Mouse (Mus musculus) stomach, embryonic 14.5 days (tissue): Measurements from ENCODE around the gene Rnf166. TPM values are rescaled to one million over a fixed set of nuclear protein-coding genes. Genes with fewer than 3 reads are reported as not detected.

Experiments
- ATAC-seq: fragments of 200-750 bp; cut with Nextera tagmentation; 2 replicates; pipeline ENCODE4 v1.8.0; 2017; ENCODE audit warnings: low read depth, moderate TSS enrichment; ENCODE audit not compliant: insufficient number of reproducible peaks, insufficient read depth, low FRiP score
- H3K27ac ChIP-seq: fragments of 300-500 bp; sonication (generic); 2 replicates; pipeline ENCODE4 v1.5.1; 2014; ENCODE audit warnings: mild to moderate bottlenecking, low read length, moderate library complexity, mixed read lengths
- H3K27me3 ChIP-seq: fragments of 300-500 bp; sonication (generic); 2 replicates; pipeline ENCODE4 v1.6.1; 2014; ENCODE audit warnings: low read length, control low read depth, mixed read lengths; ENCODE audit not compliant: control insufficient read depth, insufficient read depth
- H3K36me3 ChIP-seq: fragments of 300-500 bp; sonication (generic); 2 replicates; pipeline ENCODE4 v1.6.1; 2014; ENCODE audit warnings: mild to moderate bottlenecking, control low read depth, low read length, moderate library complexity, mixed read lengths; ENCODE audit not compliant: control insufficient read depth, insufficient read depth
- H3K4me1 ChIP-seq: fragments of 300-500 bp; sonication (generic); 2 replicates; pipeline ENCODE4 v1.6.1; 2014; ENCODE audit warnings: low read length, control low read depth, mixed read lengths; ENCODE audit not compliant: control insufficient read depth, insufficient read depth
- H3K4me2 ChIP-seq: fragments of 300-500 bp; sonication (generic); replicated peaks from 2 replicates; pipeline ENCODE4 v1.6.1; 2014; ENCODE audit warnings: low read depth, low read length, control low read depth
- H3K4me3 ChIP-seq: fragments of 300-500 bp; sonication (generic); 2 replicates; pipeline ENCODE4 v1.5.1; 2014; ENCODE audit warnings: low read depth, low read length, control low read depth
- H3K9ac ChIP-seq: fragments of 300-500 bp; sonication (generic); replicated peaks from 2 replicates; pipeline ENCODE4 v1.6.1; 2014; ENCODE audit warnings: low read depth, mild to moderate bottlenecking, control low read depth, low read length, moderate library complexity, mixed read lengths
- H3K9me3 ChIP-seq: fragments of 300-500 bp; sonication (generic); 2 replicates; pipeline ENCODE4 v1.6.1; 2016; ENCODE audit warnings: low read depth, low read length, control low read depth; ENCODE audit not compliant: control insufficient read depth
- whole genome bisulfite sequencing: fragments of 180-500 bp; shearing (Covaris S2); extraction: QIAGEN DNeasy Blood & Tissue Kit; methylation state at CpG from one replicate; pipeline ENCODE4 v1.1.7; 2014; 5-methylcytosine and 5-hydroxymethylcytosine counted together
- microRNA-seq: library from miRNA; unstranded; fragments of <30 nt; microRNA quantifications from one replicate; pipeline ENCODE4, GENCODE M21; 2016
- polyA plus RNA-seq: library from polyadenylated mRNA; unstranded; fragments of >200 nt; fragmentation: Nextera tagmentation; extraction: Ambion mirVana; gene quantifications from 2 replicates; pipeline ENCODE4 v1.2.1, GENCODE M21; 2014

The Rnf166 gene
- polyA plus RNA-seq, 1 experiment from 2014 or later = 31.5 TPM

- Histone ChIP-seq H3K27ac (no peak within 1 kb of the TSS), H3K9ac (no peak within 1 kb of the TSS; the same call in 1 of the 2 replicates), H3K27me3 (no peaks in the 10 kb centered on the region), H3K4me1 (no peaks in the 10 kb centered on the region), H3K9me3 (no peaks in the 10 kb centered on the region), H3K4me3 (no peak within 1 kb of the TSS), H3K36me3 (peaks cover 28% of the 10 kb centered on the region), H3K4me2 (no peak within 1 kb of the TSS)
- no peak for ATAC-seq
- WGBS = 71% methylated on average over 14 of the region's 14 CpGs
These were observed 54.3 kb downstream of the Rnf166 start, which contains the start of gene Il17c for GRCm38 (mm10) chr8:122421376-122422070. Gene Il17c (plus strand): TSS chr8:122422020.

GRCm38 (mm10) chr8:122419881-122420555 is 55.8 kb downstream of the Rnf166 start:
- Histone ChIP-seq H3K9me3 (no peaks in the 10 kb centered on the region), H3K4me2 (no peak overlapping the region), H3K4me3 (no peak overlapping the region), H3K9ac (no peak overlapping the region), H3K27ac (no peak overlapping the region), H3K4me1 (no peaks in the 10 kb centered on the region), H3K27me3 (no peaks in the 10 kb centered on the region), H3K36me3 (peaks cover 36% of the 10 kb centered on the region)
- no peak for ATAC-seq
- WGBS = 61% methylated on average over 9 of the region's 9 CpGs

Small RNAs within 50 kb of the gene (microRNA-seq; reads per million reads assigned to microRNA genes)
- not detected for gene Gm24366

Other genes starting within 250 kb of the Rnf166 start
- 3.1 TPM in 2 replicates for gene Zfpm1, start 193.9 kb downstream of the Rnf166 start, polyA plus RNA-seq
- not detected in 2 replicates for gene Trhr2, start 115.3 kb downstream of the Rnf166 start, polyA plus RNA-seq
- 30.5 and 34.8 TPM in 2 replicates for gene Zc3h18, start 99.5 kb downstream of the Rnf166 start, polyA plus RNA-seq
- gene Il17c, start 54.0 kb downstream of the Rnf166 start, polyA plus RNA-seq = 0.36 TPM in 1 of 2 replicates, not detected in the other
- 202 and 217 TPM in 2 replicates for gene Cyba, start 43.1 kb downstream of the Rnf166 start, polyA plus RNA-seq
- 38.3 and 42.1 TPM in 2 replicates for gene Mvd, start 32.6 kb downstream of the Rnf166 start, polyA plus RNA-seq
- gene Snai3, start 15.3 kb downstream of the Rnf166 start, polyA plus RNA-seq = 0.39 and 0.46 TPM in 2 replicates
- 46.4 and 54.0 TPM in 2 replicates for gene Ctu2, start 79 bp upstream of the Rnf166 start, polyA plus RNA-seq
- 15.6 and 24.2 TPM in 2 replicates for gene Piezo1, start 75.3 kb upstream of the Rnf166 start, polyA plus RNA-seq
- gene Cdt1, start 92.0 kb upstream of the Rnf166 start, polyA plus RNA-seq = 34.8 and 36.4 TPM in 2 replicates
- 394 and 436 TPM in 2 replicates for gene Aprt, start 100.8 kb upstream of the Rnf166 start, polyA plus RNA-seq
- gene Galns, start 135.4 kb upstream of the Rnf166 start, polyA plus RNA-seq = 12.6 and 14.6 TPM in 2 replicates
- 55.9 and 66.9 TPM in 2 replicates for gene Trappc2l, start 135.6 kb upstream of the Rnf166 start, polyA plus RNA-seq
- not detected in 2 replicates for gene Pabpn1l, start 146.7 kb upstream of the Rnf166 start, polyA plus RNA-seq
- gene Cbfa2t3, start 223.0 kb upstream of the Rnf166 start, polyA plus RNA-seq = 4.1 and 4.4 TPM in 2 replicates